9 mouse cellular contexts compared by ENCODE assay signal in genomic region chr12:102719552-102720315, GRCm38 (mm10). TPM values are rescaled to one million over a fixed set of nuclear protein-coding genes. Genes with fewer than 3 reads are reported as not detected.
DNase-seq lines count a peak whose midpoint lies in the region; ATAC-seq and TF ChIP-seq lines count a peak whose summit lies in the region.
"Had no signal": no experiment of that assay in that cellular context is flagged by ENCODE, and none has a peak within 500 bp of the region (broad histone marks: within the 10 kb centered on the region; RNA-seq: fewer than 3 reads in every experiment).

No protein-coding gene starts in this region.

- TF ChIP-seq RAD21 in CH12.LX (IDR thresholded peaks at IDR 0.05; ENCODE audit: low read depth, low read length): peak; percentile 87

- H3K4me1 ChIP-seq in CH12.LX (ENCODE audit: control insufficient read depth in 1 of 2, insufficient read depth in 2 of 2): peaks cover 0 to 5% of the 10 kb centered on the region in 2 experiments; a peak in 1 of 4 replicates
- peaks cover 1% of the 10 kb centered on the region; the same call in 1 of the 2 replicates for H3K4me1 ChIP-seq in cortical plate, adult 2 months (ENCODE audit: control insufficient read depth, insufficient read depth, low read length)
- no peaks in the 10 kb centered on the region for H3K4me1 ChIP-seq in hindbrain, embryonic 11.5 days (replicated peaks; ENCODE audit: control insufficient read depth, insufficient read depth, low read length)
- H3K4me1 ChIP-seq in liver, postnatal 0 days (ENCODE audit: insufficient read depth): no peaks in the 10 kb centered on the region
- peaks cover under 1% of the 10 kb centered on the region for H3K4me1 ChIP-seq in small intestine, adult 2 months (ENCODE audit: control insufficient read depth, insufficient read depth, insufficient read length, low read length)

- H3K27ac ChIP-seq in CH12.LX (ENCODE audit: insufficient read depth, low read depth): no peak overlapping the region
- no peak overlapping the region for H3K27ac ChIP-seq in cortical plate, adult 2 months (ENCODE audit: insufficient read depth, low read length)
- no peak overlapping the region for H3K27ac ChIP-seq in hindbrain, embryonic 11.5 days (ENCODE audit: low read depth, low read length)
- H3K27ac ChIP-seq in liver, postnatal 0 days (ENCODE audit: low read depth): no peak overlapping the region
- H3K27ac ChIP-seq in small intestine, adult 2 months (ENCODE audit: insufficient read depth, low read depth, low read length): no peak overlapping the region

- H3K79me2 ChIP-seq in CH12.LX (replicated peaks; ENCODE audit: control insufficient read depth, extremely low read depth, insufficient read depth, poor library complexity, severe bottlenecking): no peaks in the 10 kb centered on the region

- no peak overlapping the region for H3K4me3 ChIP-seq in CH12.LX (replicated peaks in 1 of 3; ENCODE audit: low read depth in 2 of 3, low read length in 2 of 3, poor library complexity in 1 of 3)
- no peak overlapping the region for H3K4me3 ChIP-seq in cortical plate, adult 2 months (ENCODE audit: insufficient read depth, low read length)
- no peak overlapping the region for H3K4me3 ChIP-seq in hindbrain, embryonic 11.5 days (ENCODE audit: low read depth, low read length)
- H3K4me3 ChIP-seq in liver, postnatal 0 days (ENCODE audit: low read depth, low read length): no peak overlapping the region
- no peak overlapping the region for H3K4me3 ChIP-seq in small intestine, adult 2 months (ENCODE audit: low read depth, low read length)

- H3K27me3 ChIP-seq in CH12.LX (replicated peaks): no peaks in the 10 kb centered on the region
- no peaks in the 10 kb centered on the region for H3K27me3 ChIP-seq in hindbrain, embryonic 11.5 days (ENCODE audit: control insufficient read depth, insufficient read depth, low read length)
- H3K27me3 ChIP-seq in liver, postnatal 0 days (ENCODE audit: insufficient read depth, low read length): no peaks in the 10 kb centered on the region
- no peaks in the 10 kb centered on the region for H3K27me3 ChIP-seq in small intestine, adult 2 months (ENCODE audit: control insufficient read depth, insufficient read depth, low read length)

- H3K4me2 ChIP-seq in CH12.LX (ENCODE audit: insufficient read depth, low read depth, poor library complexity, severe bottlenecking): no peak overlapping the region; the same call in 1 of the 2 replicates
- no peak overlapping the region for H3K4me2 ChIP-seq in hindbrain, embryonic 11.5 days (replicated peaks; ENCODE audit: low read depth, low read length)
- no peak overlapping the region for H3K4me2 ChIP-seq in liver, postnatal 0 days (ENCODE audit: low read depth, low read length)

- in situ Hi-C loops in CH12.LX (cut with MboI; ENCODE audit: low pct_ligation_motif_present, low pct_unique_long_range_greater_than_20kb, low sequenced_read_pairs): no loop called here

- no peaks in the 10 kb centered on the region for H3K36me3 ChIP-seq in CH12.LX (replicated peaks in 1 of 2; ENCODE audit: control insufficient read depth in 1 of 2, insufficient read depth in 1 of 2, low read length in 1 of 2)
- no peaks in the 10 kb centered on the region for H3K36me3 ChIP-seq in hindbrain, embryonic 11.5 days (ENCODE audit: control insufficient read depth, insufficient read depth, low read length)
- no peaks in the 10 kb centered on the region for H3K36me3 ChIP-seq in liver, postnatal 0 days (replicated peaks; ENCODE audit: insufficient read depth, low read length)
- H3K36me3 ChIP-seq in small intestine, adult 2 months (ENCODE audit: control insufficient read depth, insufficient read depth, low read length): no peaks in the 10 kb centered on the region

- TF ChIP-seq CTCF in CH12.LX (conservative IDR thresholded peaks at IDR 0.05 in 1 of 2, IDR thresholded peaks at IDR 0.05 in 1 of 2; ENCODE audit: low read depth in 2 of 2, low read length in 2 of 2): peak; percentile 91
- peak; percentile 82 for TF ChIP-seq CTCF in cortical plate, adult 2 months (IDR thresholded peaks at IDR 0.05; ENCODE audit: extremely low read depth, insufficient read depth, low read length)
- peak; percentile 87 for TF ChIP-seq CTCF in liver, postnatal 0 days (IDR thresholded peaks at IDR 0.05; ENCODE audit: low read depth)
- peak; percentile 87; the same call in 1 of the 2 replicates for TF ChIP-seq CTCF in small intestine, adult 2 months (IDR thresholded peaks at IDR 0.05; ENCODE audit: extremely low read depth, insufficient read length, insufficient replicate concordance, low read depth, low read length)

- H3K9ac ChIP-seq in CH12.LX (ENCODE audit: insufficient read depth, low read depth): no peak overlapping the region
- H3K9ac ChIP-seq in hindbrain, embryonic 11.5 days (ENCODE audit: low read depth, low read length): no peak overlapping the region
- no peak overlapping the region for H3K9ac ChIP-seq in liver, postnatal 0 days (replicated peaks)

- DNase-seq in heart, adult 11 months: peak; percentile 86
- no peak for DNase-seq in heart, postnatal 36 days
- DNase-seq in CH12.LX (ENCODE audit: extremely low read depth): peak; percentile 65
- DNase-seq in hindbrain, embryonic 11.5 days (ENCODE audit: low spot score): peak; percentile 80
- DNase-seq in liver, postnatal 0 days: peak; percentile 59
- DNase-seq in urinary bladder, postnatal 14 days (ENCODE audit: low spot score): no peak

- intact Hi-C loops in heart, postnatal 36 days (cut with DNase I): loop anchor here (1.0 to 10.0 kb wide), 3 partner anchors 140 to 225 kb away; no protein-coding TSS in a partner anchor

- 33% methylated on average over 13 of the region's 13 CpGs for WGBS in hindbrain, embryonic 11.5 days
- WGBS in liver, postnatal 0 days (ENCODE audit: insufficient replicate concordance): 38% methylated on average over 13 of the region's 13 CpGs
- 26% methylated on average over 13 of the region's 13 CpGs for WGBS in small intestine, adult 2 months

- TF ChIP-seq POLR2A in CH12.LX (IDR thresholded peaks at IDR 0.05; ENCODE audit: low read depth, low read length): no peak
- TF ChIP-seq POLR2A in cortical plate, adult 2 months (IDR thresholded peaks at IDR 0.05; ENCODE audit: extremely low read depth, insufficient read depth, low read length): no peak
- TF ChIP-seq POLR2A in small intestine, adult 2 months (IDR thresholded peaks at IDR 0.05; ENCODE audit: low read depth, low read length): no peak

- dilution Hi-C loops in CH12.LX (cut with MboI; ENCODE audit: extremely low pct_ligation_motif_present, extremely low pct_unique_long_range_greater_than_20kb, low sequenced_read_pairs): no loop called here

- no peaks in the 10 kb centered on the region for H3K9me3 ChIP-seq in CH12.LX (replicated peaks; ENCODE audit: low read length)
- H3K9me3 ChIP-seq in hindbrain, embryonic 11.5 days (ENCODE audit: control insufficient read depth, low read length): no peaks in the 10 kb centered on the region
- no peaks in the 10 kb centered on the region for H3K9me3 ChIP-seq in liver, postnatal 0 days (ENCODE audit: low read length)

- no peak for TF ChIP-seq EP300 in CH12.LX (IDR thresholded peaks at IDR 0.05; ENCODE audit: low read length)
- TF ChIP-seq EP300 in liver, postnatal 0 days (IDR thresholded peaks at IDR 0.05; ENCODE audit: low read depth): no peak

- peak; percentile 66; the same call in 1 of the 2 replicates for ATAC-seq in hindbrain, embryonic 11.5 days (ENCODE audit: low FRiP score)
- peak; percentile 48; the same call in 1 of the 2 replicates for ATAC-seq in liver, postnatal 0 days

RNA-seq across cellular contexts. Expression of gene Itpk1, which starts 15.0 kb away (rescaled TPM):
- total RNA-seq in heart, postnatal 36 days (2021): 1 to 10 TPM; 6.8 to 8.8 TPM
- 16.0 and 19.2 TPM in 2 replicates for total RNA-seq in CH12.LX (2012; rRNA removed)
- total RNA-seq in CH12.LX (2014; rRNA removed): 12.8 and 14.0 TPM in 2 replicates
- polyA plus RNA-seq in CH12.LX (2012; ENCODE audit: insufficient read length, low read depth): 24.3 and 25.1 TPM in 2 replicates
- 42.6 and 42.7 TPM in 2 replicates for polyA plus RNA-seq in cortical plate, adult 2 months (2012; rRNA removed)
- 14.1 and 16.8 TPM in 2 replicates for polyA plus RNA-seq in hindbrain, embryonic 11.5 days (2014; fragmentation: Nextera tagmentation; extraction: Ambion mirVana)
- polyA plus RNA-seq in liver, postnatal 0 days (2015; fragmentation: Nextera tagmentation; extraction: Ambion mirVana): 3.6 TPM in 2 replicates
- polyA plus RNA-seq in small intestine, adult 2 months (2012; rRNA removed): 104 and 324 TPM in 2 replicates

RNA-seq across cellular contexts. Expression of gene Moap1, which starts 23.7 kb away (rescaled TPM):
- 1 to 10 TPM; 7.6 to 7.7 TPM for total RNA-seq in heart, postnatal 36 days (2021)
- total RNA-seq in CH12.LX (2012; rRNA removed) (7.1 and 7.9 TPM in 2 replicates), CH12.LX (2014; rRNA removed) (5.5 and 12.7 TPM in 2 replicates)
- polyA plus RNA-seq in CH12.LX (2012; ENCODE audit: insufficient read length, low read depth): 6.1 and 15.4 TPM in 2 replicates
- polyA plus RNA-seq in cortical plate, adult 2 months (2012; rRNA removed): 10.7 and 11.0 TPM in 2 replicates
- polyA plus RNA-seq in hindbrain, embryonic 11.5 days (2014; fragmentation: Nextera tagmentation; extraction: Ambion mirVana): 35.7 and 42.9 TPM in 2 replicates
- 4.2 and 4.9 TPM in 2 replicates for polyA plus RNA-seq in liver, postnatal 0 days (2015; fragmentation: Nextera tagmentation; extraction: Ambion mirVana)
- polyA plus RNA-seq in small intestine, adult 2 months (2012; rRNA removed): 0.30 and 0.74 TPM in 2 replicates

RNA-seq across cellular contexts. Expression of gene Tmem251, which starts 23.8 kb away (rescaled TPM):
- total RNA-seq in heart, postnatal 36 days (2021): 1 to 10 TPM; 3.7 to 3.9 TPM
- total RNA-seq in CH12.LX (2012; rRNA removed) (3.9 and 7.2 TPM in 2 replicates), CH12.LX (2014; rRNA removed) (10.9 and 11.1 TPM in 2 replicates)
- 13.9 and 14.6 TPM in 2 replicates for polyA plus RNA-seq in CH12.LX (2012; ENCODE audit: insufficient read length, low read depth)
- 3.9 and 4.0 TPM in 2 replicates for polyA plus RNA-seq in cortical plate, adult 2 months (2012; rRNA removed)
- 10.8 and 11.3 TPM in 2 replicates for polyA plus RNA-seq in hindbrain, embryonic 11.5 days (2014; fragmentation: Nextera tagmentation; extraction: Ambion mirVana)
- 5.6 and 5.8 TPM in 2 replicates for polyA plus RNA-seq in liver, postnatal 0 days (2015; fragmentation: Nextera tagmentation; extraction: Ambion mirVana)
- 1.7 and 2.4 TPM in 2 replicates for polyA plus RNA-seq in small intestine, adult 2 months (2012; rRNA removed)

RNA-seq across cellular contexts. Expression of gene Gm28051, which starts 37.8 kb away (rescaled TPM):
- total RNA-seq in heart, postnatal 36 days (2021): not detected
- total RNA-seq in CH12.LX (2012; rRNA removed) (not detected in 2 replicates), CH12.LX (2014; rRNA removed) (not detected in 2 replicates)
- not detected in 2 replicates for polyA plus RNA-seq in CH12.LX (2012; ENCODE audit: insufficient read length, low read depth)
- not detected in 2 replicates for polyA plus RNA-seq in cortical plate, adult 2 months (2012; rRNA removed)
- polyA plus RNA-seq in hindbrain, embryonic 11.5 days (2014; fragmentation: Nextera tagmentation; extraction: Ambion mirVana): not detected in 2 replicates
- polyA plus RNA-seq in liver, postnatal 0 days (2015; fragmentation: Nextera tagmentation; extraction: Ambion mirVana): not detected in 2 replicates
- polyA plus RNA-seq in small intestine, adult 2 months (2012; rRNA removed): not detected in 2 replicates
- polyA plus RNA-seq: macrophage had no signal

RNA-seq across cellular contexts. Expression of gene Gon7, which starts 37.9 kb away (rescaled TPM):
- total RNA-seq in heart, postnatal 36 days (2021): 1 to 10 TPM; 9.3 to 9.4 TPM
- total RNA-seq in CH12.LX (2012; rRNA removed): 20.9 and 27.4 TPM in 2 replicates
- 30.0 and 33.6 TPM in 2 replicates for total RNA-seq in CH12.LX (2014; rRNA removed)
- polyA plus RNA-seq in CH12.LX (2012; ENCODE audit: insufficient read length, low read depth): 19.6 and 21.1 TPM in 2 replicates
- 10.8 and 11.2 TPM in 2 replicates for polyA plus RNA-seq in cortical plate, adult 2 months (2012; rRNA removed)
- 47.2 and 56.2 TPM in 2 replicates for polyA plus RNA-seq in hindbrain, embryonic 11.5 days (2014; fragmentation: Nextera tagmentation; extraction: Ambion mirVana)
- 10.8 and 13.0 TPM in 2 replicates for polyA plus RNA-seq in liver, postnatal 0 days (2015; fragmentation: Nextera tagmentation; extraction: Ambion mirVana)
- polyA plus RNA-seq in small intestine, adult 2 months (2012; rRNA removed): 3.4 and 11.2 TPM in 2 replicates

Comparison
In these comparisons a context has a peak if more than half of its experiments do, and no peak if none do; other contexts are left out.
1. DNase-seq: peak in heart, adult 11 months (single experiment), CH12.LX (single experiment), hindbrain, embryonic 11.5 days (single experiment) and liver, postnatal 0 days (single experiment); none in heart, postnatal 36 days (0 of 2) and urinary bladder, postnatal 14 days (single experiment).
2. Peak in every context shown above with its lines, with median percentiles within 50 percentile points of each other: CTCF ChIP-seq.